Mouse (Mus musculus) liver, embryonic 14.5 days (tissue): ENCODE data around the gene Fem1b. TPM values are rescaled to one million over a fixed set of nuclear protein-coding genes. Genes with fewer than 3 reads are reported as not detected.

ENCODE experiments used
- ATAC-seq: fragments of 200-750 bp; cut with Nextera tagmentation; 2 replicates; pipeline ENCODE4 v1.8.0; 2017; ENCODE audit warnings: moderate number of reproducible peaks, mild to moderate bottlenecking, moderate library complexity; ENCODE audit not compliant: insufficient read depth
- DNase-seq, 3 experiments: peaks; one replicate each; pipeline ENCODE4 v3.0.0-alpha.2; 2012 to 2013; ENCODE audit warnings: low read depth in 3 of 3, low spot score in 3 of 3
- H3K27ac ChIP-seq: fragments of 300-500 bp; sonication (generic); 2 replicates; pipeline ENCODE4 v1.5.1; 2014; ENCODE audit warnings: moderate library complexity, mild to moderate bottlenecking, control low read depth, inconsistent platforms
- H3K27me3 ChIP-seq: fragments of 300-500 bp; sonication (generic); 2 replicates; pipeline ENCODE4 v1.6.1; 2014; ENCODE audit warnings: mild to moderate bottlenecking, low read length, moderate library complexity; ENCODE audit not compliant: control insufficient read depth, insufficient read depth
- H3K36me3 ChIP-seq: fragments of 300-500 bp; sonication (generic); replicated peaks from 2 replicates; pipeline ENCODE4 v1.6.1; 2014; ENCODE audit warnings: low read depth; ENCODE audit not compliant: control insufficient read depth, insufficient read depth
- H3K4me1 ChIP-seq, 2 experiments: fragments of 200-500 bp in 1 of 2; fragments of 300-500 bp in 1 of 2; sonication (generic) in 1 of 2; replicated peaks; 2 replicates each; pipeline ENCODE4 v1.6.1; 2012 to 2014; ENCODE audit warnings: antibody characterized with exemption in 1 of 2, inconsistent platforms in 1 of 2, low read length in 1 of 2; ENCODE audit not compliant: control insufficient read depth in 2 of 2, insufficient read depth in 2 of 2
- H3K4me2 ChIP-seq: fragments of 300-500 bp; sonication (generic); 2 replicates; pipeline ENCODE4 v1.6.1; 2014; ENCODE audit warnings: low read depth, mild to moderate bottlenecking, control low read depth, moderate library complexity
- H3K4me3 ChIP-seq, 2 experiments: fragments of 200-500 bp in 1 of 2; fragments of 300-500 bp in 1 of 2; sonication (generic) in 1 of 2; 2 replicates each; pipeline ENCODE4 v1.5.1; 2012 to 2014; ENCODE audit warnings: low read depth in 2 of 2, low read length in 2 of 2, mild to moderate bottlenecking in 2 of 2, control low read depth in 1 of 2, inconsistent platforms in 1 of 2, moderate library complexity in 1 of 2; ENCODE audit not compliant: insufficient read depth in 1 of 2
- H3K9ac ChIP-seq: fragments of 300-500 bp; sonication (generic); replicated peaks from 2 replicates; pipeline ENCODE4 v1.6.1; 2014; ENCODE audit warnings: mild to moderate bottlenecking, control low read depth, moderate library complexity
- H3K9me3 ChIP-seq: fragments of 300-500 bp; sonication (generic); 2 replicates; pipeline ENCODE4 v1.6.1; 2016; ENCODE audit warnings: low read length, mixed read lengths; ENCODE audit not compliant: control insufficient read depth
- CTCF ChIP-seq: IDR thresholded peaks from 2 replicates; pipeline ENCODE4 v1.5.1; 2016; ENCODE audit warnings: antibody characterized with exemption, low read depth, control low read depth
- EP300 ChIP-seq: IDR thresholded peaks from 2 replicates; pipeline ENCODE4 v1.6.1; 2016; ENCODE audit warnings: antibody characterized with exemption, low read depth
- WGBS: fragments of 180-500 bp; shearing (Covaris S2); extraction: QIAGEN DNeasy Blood & Tissue Kit; methylation state at CpG from one replicate; pipeline ENCODE4 v1.1.7; 2014; ENCODE audit not compliant: insufficient replicate concordance; 5-methylcytosine and 5-hydroxymethylcytosine counted together
- polyA plus RNA-seq, 2 experiments: library from polyadenylated mRNA; depleted of rRNA in 1 of 2; stranded (reverse) in 1 of 2; unstranded in 1 of 2; fragments of >200 nt; fragmentation: Nextera tagmentation in 1 of 2; extraction: Ambion mirVana in 1 of 2; gene quantifications; 2 replicates each; pipeline versions ENCODE4 v1.2.1 to v1.2.3; 2012 to 2014

Fem1b gene
- polyA plus RNA-seq, 2 experiments: 8.2 to 12.5 TPM

GRCm38 (mm10) chr9:62819494-62819893, 7.8 kb upstream of the Fem1b start:
- Histone ChIP-seq H3K4me2 (no peak overlapping the region), H3K27ac (no peak overlapping the region), H3K9me3 (no peaks in the 10 kb centered on the region), H3K27me3 (no peaks in the 10 kb centered on the region), H3K36me3 (no peaks in the 10 kb centered on the region), H3K4me3 (no peak overlapping the region), H3K9ac (no peak overlapping the region), H3K4me1 (peaks cover 0 to 3% of the 10 kb centered on the region in 2 experiments; a peak in 1 of 4 replicates)
- ATAC-seq (no peak), DNase-seq (no peak)
- TF ChIP-seq EP300 (no peak), CTCF (no peak)
- 50% methylated on average over 3 of the region's 3 CpGs for WGBS

GRCm38 (mm10) chr9:62817828-62818614, 6.3 kb upstream of the Fem1b start:
- 58% methylated on average over 4 of the region's 4 CpGs for WGBS
- Histone ChIP-seq H3K4me3 (no peak overlapping the region), H3K4me2 (no peak overlapping the region), H3K9ac (no peak overlapping the region), H3K27me3 (no peaks in the 10 kb centered on the region), H3K4me1 (peaks cover 0 to 3% of the 10 kb centered on the region in 2 experiments; a peak in 1 of 4 replicates), H3K36me3 (no peaks in the 10 kb centered on the region), H3K9me3 (no peaks in the 10 kb centered on the region), H3K27ac (no peak overlapping the region)
- no peak for DNase-seq
- TF ChIP-seq CTCF: no peak
- TF ChIP-seq EP300: no peak
- no peak for ATAC-seq

DNA sequence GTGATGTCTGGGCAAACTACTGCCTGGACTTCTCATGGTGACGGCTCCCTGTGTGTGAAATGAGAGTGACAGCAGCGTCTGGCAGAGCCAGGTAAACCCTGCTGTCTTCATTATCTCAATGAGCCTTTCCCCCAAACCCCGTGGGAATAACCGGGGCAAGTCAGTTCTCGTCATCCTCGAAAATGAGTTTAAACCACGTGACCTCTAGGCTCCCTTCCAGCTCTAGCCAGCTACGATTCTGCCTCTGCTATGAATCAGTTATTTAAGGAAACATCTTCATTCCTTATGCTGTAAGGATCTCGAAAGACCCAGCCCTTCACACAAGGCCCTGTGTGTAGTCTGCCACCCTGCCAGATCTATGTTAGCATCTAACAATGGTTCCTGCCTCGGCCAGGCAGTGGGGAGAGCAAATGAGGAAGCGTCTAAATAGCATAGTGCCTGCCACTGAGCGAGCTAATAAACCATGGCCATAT, 5.4 kb upstream of the Fem1b start:
- ATAC-seq (no peak), DNase-seq (no peak)
- H3K4me1 ChIP-seq: peaks cover 4 to 9% of the 10 kb centered on the region in 2 experiments; a peak in 3 of 4 replicates
- no peak overlapping the region for H3K4me2 ChIP-seq
- H3K36me3 ChIP-seq: no peaks in the 10 kb centered on the region
- H3K9me3 ChIP-seq: no peaks in the 10 kb centered on the region
- WGBS: 47% methylated on average over 12 of the region's 12 CpGs
- no peak overlapping the region for H3K9ac ChIP-seq
- H3K4me3 ChIP-seq: no peak overlapping the region
- TF ChIP-seq CTCF: no peak
- TF ChIP-seq EP300: no peak
- no peak overlapping the region for H3K27ac ChIP-seq
- no peaks in the 10 kb centered on the region for H3K27me3 ChIP-seq

DNA sequence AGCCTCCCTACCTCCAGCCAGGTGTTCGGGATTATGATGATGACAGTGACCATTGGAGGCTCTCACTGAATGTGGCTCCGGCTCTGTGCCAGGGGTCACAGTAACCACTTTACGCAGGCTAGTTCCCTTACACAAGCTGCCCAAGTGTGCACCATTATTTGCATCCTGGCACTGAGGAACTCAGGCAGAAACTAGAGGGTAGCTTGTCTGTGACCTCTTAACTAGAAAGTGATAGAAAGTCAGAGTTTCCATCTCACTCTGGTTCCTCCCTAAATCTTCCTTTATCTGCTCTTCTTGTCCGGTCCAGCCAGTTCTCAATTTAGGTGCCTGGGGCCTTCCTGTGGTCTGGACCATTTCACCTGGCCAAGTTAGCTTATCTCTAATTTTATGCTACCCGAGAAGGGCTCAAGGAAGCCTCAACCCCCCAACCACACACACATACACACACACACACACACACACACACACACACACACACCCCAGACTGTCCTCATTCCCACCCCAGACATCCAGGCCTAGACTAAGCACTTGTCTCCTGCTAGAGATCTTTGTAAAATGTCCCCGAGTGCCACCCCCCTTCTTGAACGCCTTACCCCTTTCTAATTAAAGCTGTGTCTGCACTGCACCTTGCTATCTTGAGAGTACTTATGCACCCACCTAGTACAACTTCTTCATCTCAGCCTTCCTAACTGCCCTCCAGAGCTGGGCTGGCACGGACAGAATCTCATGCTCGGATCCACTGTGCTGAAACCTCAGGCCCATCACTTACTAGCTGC, 4.8 kb upstream of the Fem1b start:
- no peak for ATAC-seq
- Histone ChIP-seq H3K27ac (no peak overlapping the region), H3K9me3 (no peaks in the 10 kb centered on the region), H3K4me1 (peaks cover 4 to 10% of the 10 kb centered on the region in 2 experiments; a peak in 3 of 4 replicates), H3K36me3 (no peaks in the 10 kb centered on the region), H3K4me2 (no peak overlapping the region), H3K27me3 (no peaks in the 10 kb centered on the region), H3K4me3 (no peak overlapping the region), H3K9ac (no peak overlapping the region)
- no peak for TF ChIP-seq EP300
- TF ChIP-seq CTCF: no peak
- no peak for DNase-seq
- 68% methylated on average over 9 of the region's 9 CpGs for WGBS

GRCm38 (mm10) chr9:62814751-62815150, 3.0 kb upstream of the Fem1b start:
- 69% methylated on average over 2 of the region's 2 CpGs for WGBS
- no peak overlapping the region for H3K27ac ChIP-seq
- H3K4me1 ChIP-seq: peaks cover 4 to 10% of the 10 kb centered on the region in 2 experiments; a peak in 3 of 4 replicates
- ATAC-seq (no peak), DNase-seq (no peak)
- no peak overlapping the region for H3K4me3 ChIP-seq
- no peak overlapping the region for H3K9ac ChIP-seq
- no peaks in the 10 kb centered on the region for H3K36me3 ChIP-seq
- no peaks in the 10 kb centered on the region for H3K27me3 ChIP-seq
- no peak overlapping the region for H3K4me2 ChIP-seq
- TF ChIP-seq EP300: no peak
- TF ChIP-seq CTCF: no peak
- H3K9me3 ChIP-seq: no peaks in the 10 kb centered on the region
